Mouse (Mus musculus): ENCODE measurements around the gene A730049H05Rik. TPM values are rescaled to one million over a fixed set of nuclear protein-coding genes. Genes with fewer than 3 reads are reported as not detected.
A peak's percentile ranks its signal among the peaks of the same experiment; 100 is the strongest.

The A730049H05Rik gene
- polyA plus RNA-seq (2016; fragmentation: Nextera tagmentation; extraction: Ambion mirVana), result 1.3 and 1.6 TPM in 2 replicates

- peak; percentile 56; the same call in 1 of the 2 replicates for ATAC-seq (ENCODE audit: insufficient number of reproducible peaks, insufficient read depth, low FRiP score, low TSS enrichment)
- Histone ChIP-seq H3K36me3 (peaks cover 3% of the 10 kb centered on the region; the same call in 1 of the 2 replicates), H3K9ac (no peak within 1 kb of the TSS), H3K4me3 (no peak within 1 kb of the TSS), H3K4me2 (replicated peaks) (peak within 1 kb of the TSS; percentile 28), H3K4me1 (peaks cover 8% of the 10 kb centered on the region), H3K9me3 (no peaks in the 10 kb centered on the region), H3K27ac (no peak within 1 kb of the TSS), H3K27me3 (no peaks in the 10 kb centered on the region)
- WGBS, result 22% methylated on average over 8 of the region's 8 CpGs
Observed at GRCm38 (mm10) chr6:92816311-92816751, at the start of gene A730049H05Rik. A730049H05Rik (plus strand) TSS chr6:92816478.

DNA sequence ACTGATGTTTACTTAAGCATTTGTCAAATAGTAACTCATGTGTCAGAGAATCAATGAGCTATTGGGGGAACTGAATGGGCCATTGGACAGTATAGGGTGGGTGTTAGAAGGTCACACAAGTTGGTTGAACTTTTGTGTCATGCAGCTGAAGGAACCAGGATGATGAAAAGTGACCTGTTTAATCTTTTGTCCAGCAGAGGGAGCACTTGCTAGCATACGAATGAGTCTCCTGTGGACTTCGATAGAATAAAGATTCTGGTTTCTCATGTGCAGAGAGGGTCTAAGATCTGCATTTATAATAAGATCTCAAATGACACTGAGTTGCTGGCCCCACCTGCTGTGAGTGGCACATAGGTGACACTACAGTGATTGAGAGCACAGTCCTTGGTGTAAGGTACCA lies 39.9 kb upstream of the A730049H05Rik start:
- 18% methylated on average over 2 of the region's 2 CpGs for WGBS
- Histone ChIP-seq H3K4me3 (no peak overlapping the region), H3K27ac (no peak overlapping the region), H3K36me3 (peaks cover 5% of the 10 kb centered on the region; the same call in 1 of the 2 replicates), H3K4me1 (0 out of 2 replicates have a peak, but pooled peaks cover 2% of the 10 kb centered on the region), H3K4me2 (replicated peaks) (no peak overlapping the region), H3K9ac (no peak overlapping the region), H3K27me3 (no peaks in the 10 kb centered on the region), H3K9me3 (no peaks in the 10 kb centered on the region)
- ATAC-seq (ENCODE audit: insufficient number of reproducible peaks, insufficient read depth, low FRiP score, low TSS enrichment), result no peak

- WGBS, result 71% methylated on average over 11 of the region's 11 CpGs
- ATAC-seq (ENCODE audit: insufficient number of reproducible peaks, insufficient read depth, low FRiP score, low TSS enrichment), result no peak
- Histone ChIP-seq H3K4me3 (no peak overlapping the region), H3K4me1 (0 out of 2 replicates have a peak, but pooled peaks cover 2% of the 10 kb centered on the region), H3K9ac (no peak overlapping the region), H3K27me3 (no peaks in the 10 kb centered on the region), H3K4me2 (replicated peaks) (no peak overlapping the region), H3K9me3 (no peaks in the 10 kb centered on the region), H3K36me3 (peaks cover 5% of the 10 kb centered on the region; the same call in 1 of the 2 replicates), H3K27ac (no peak overlapping the region)
Observed at GRCm38 (mm10) chr6:92779140-92779934, 36.9 kb upstream of the A730049H05Rik start.

- H3K27ac ChIP-seq, result no peak overlapping the region
- no peaks in the 10 kb centered on the region for H3K27me3 ChIP-seq
- H3K4me2 ChIP-seq (replicated peaks), result no peak overlapping the region
- H3K4me1 ChIP-seq, result peaks cover 2% of the 10 kb centered on the region; the same call in 1 of the 2 replicates
- peaks cover 5% of the 10 kb centered on the region; the same call in 1 of the 2 replicates for H3K36me3 ChIP-seq
- no peaks in the 10 kb centered on the region for H3K9me3 ChIP-seq
- 40% methylated on average over 5 of the region's 5 CpGs for WGBS
- ATAC-seq (ENCODE audit: insufficient number of reproducible peaks, insufficient read depth, low FRiP score, low TSS enrichment), result no peak
- H3K4me3 ChIP-seq, result no peak overlapping the region
- no peak overlapping the region for H3K9ac ChIP-seq
Observed at GRCm38 (mm10) chr6:92779935-92780205, 36.4 kb upstream of the A730049H05Rik start.

DNA sequence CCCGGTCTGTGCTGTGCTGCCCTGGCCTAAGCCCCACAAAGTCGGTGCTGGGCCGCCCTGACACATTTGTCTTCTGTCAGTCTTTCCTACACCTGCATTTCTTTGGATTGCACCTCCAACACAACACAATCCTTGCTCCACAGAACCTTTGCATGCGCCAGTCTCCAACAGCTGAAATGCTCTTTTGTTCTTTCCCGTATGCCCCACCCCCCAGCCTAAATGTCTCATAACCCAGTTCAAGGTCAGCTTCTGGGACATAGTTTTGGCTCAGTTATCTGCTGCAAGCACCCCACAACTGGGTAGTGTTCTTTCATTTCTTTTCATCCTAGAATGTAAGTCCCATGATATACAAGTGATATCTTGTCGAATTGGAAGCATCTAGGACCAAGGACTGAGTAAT lies 34.8 kb upstream of the A730049H05Rik start:
- ATAC-seq (ENCODE audit: insufficient number of reproducible peaks, insufficient read depth, low FRiP score, low TSS enrichment), result no peak
- no peaks in the 10 kb centered on the region for H3K9me3 ChIP-seq
- no peaks in the 10 kb centered on the region for H3K36me3 ChIP-seq
- no peak overlapping the region for H3K9ac ChIP-seq
- peaks cover 11% of the 10 kb centered on the region; the same call in 1 of the 2 replicates for H3K27me3 ChIP-seq
- H3K27ac ChIP-seq, result no peak overlapping the region
- H3K4me2 ChIP-seq (replicated peaks), result no peak overlapping the region
- no peak overlapping the region for H3K4me3 ChIP-seq
- 92% methylated on average over 6 of the region's 6 CpGs for WGBS
- H3K4me1 ChIP-seq, result peaks cover 2% of the 10 kb centered on the region; the same call in 1 of the 2 replicates

- Histone ChIP-seq H3K4me3 (no peak overlapping the region), H3K36me3 (no peaks in the 10 kb centered on the region), H3K4me2 (replicated peaks) (no peak overlapping the region), H3K27ac (no peak overlapping the region), H3K27me3 (peaks cover 15% of the 10 kb centered on the region; the same call in 1 of the 2 replicates), H3K9ac (no peak overlapping the region), H3K9me3 (no peaks in the 10 kb centered on the region), H3K4me1 (no peaks in the 10 kb centered on the region; the same call in 1 of the 2 replicates)
- no peak for ATAC-seq (ENCODE audit: insufficient number of reproducible peaks, insufficient read depth, low FRiP score, low TSS enrichment)
- 13% methylated on average over 7 of the region's 7 CpGs for WGBS
Observed at GRCm38 (mm10) chr6:92784782-92785181, 31.5 kb upstream of the A730049H05Rik start.

GRCm38 (mm10) chr6:92786701-92787375 lies 29.4 kb upstream of the A730049H05Rik start:
- H3K27ac ChIP-seq, result no peak overlapping the region
- H3K4me3 ChIP-seq, result peak overlapping the region; percentile 23
- WGBS, result 5% methylated on average over 20 of the region's 20 CpGs
- no peaks in the 10 kb centered on the region for H3K9me3 ChIP-seq
- H3K4me1 ChIP-seq, result no peaks in the 10 kb centered on the region; the same call in 1 of the 2 replicates
- H3K27me3 ChIP-seq, result peaks cover 15% of the 10 kb centered on the region; the same call in 1 of the 2 replicates
- H3K36me3 ChIP-seq, result no peaks in the 10 kb centered on the region
- peak; percentile 25; the same call in 1 of the 2 replicates for ATAC-seq (ENCODE audit: insufficient number of reproducible peaks, insufficient read depth, low FRiP score, low TSS enrichment)
- H3K9ac ChIP-seq, result no peak overlapping the region
- peak overlapping the region; percentile 48 for H3K4me2 ChIP-seq (replicated peaks)

DNA sequence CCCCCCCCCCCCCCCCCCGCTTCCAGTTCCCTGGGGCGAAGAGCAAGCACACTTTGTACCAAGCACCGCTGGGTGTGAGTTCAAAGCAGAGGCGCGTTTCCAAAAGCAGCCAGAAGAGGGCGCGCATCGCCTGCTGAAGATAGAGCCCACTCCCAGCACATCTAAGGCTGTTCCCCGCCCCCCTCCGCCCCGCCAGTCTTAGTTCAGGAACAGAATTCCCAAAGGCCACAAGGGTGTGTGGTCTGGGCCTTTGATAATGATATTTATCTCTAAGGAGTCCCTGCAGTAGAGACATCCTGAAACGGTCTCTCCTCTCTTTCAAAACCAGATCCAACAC lies 28.9 kb upstream of the A730049H05Rik start:
- peak; percentile 67 for ATAC-seq (ENCODE audit: insufficient number of reproducible peaks, insufficient read depth, low FRiP score, low TSS enrichment)
- no peaks in the 10 kb centered on the region for H3K36me3 ChIP-seq

GRCm38 (mm10) chr6:92793804-92794203 lies 22.5 kb upstream of the A730049H05Rik start:
- no peak overlapping the region for H3K9ac ChIP-seq
- no peak overlapping the region for H3K4me2 ChIP-seq (replicated peaks)
- no peak for ATAC-seq (ENCODE audit: insufficient number of reproducible peaks, insufficient read depth, low FRiP score, low TSS enrichment)
- 35% methylated on average over 6 of the region's 6 CpGs for WGBS
- H3K27me3 ChIP-seq, result no peaks in the 10 kb centered on the region
- H3K4me3 ChIP-seq, result no peak overlapping the region
- H3K9me3 ChIP-seq, result no peaks in the 10 kb centered on the region
- peaks cover 14% of the 10 kb centered on the region for H3K36me3 ChIP-seq
- no peaks in the 10 kb centered on the region for H3K4me1 ChIP-seq
- H3K27ac ChIP-seq, result no peak overlapping the region

More for the DNA sequence above, 28.9 kb upstream of the A730049H05Rik start:
- Histone ChIP-seq H3K4me2 (replicated peaks) (peak overlapping the region; percentile 48), H3K27me3 (peaks cover 15% of the 10 kb centered on the region; the same call in 1 of the 2 replicates), H3K9me3 (no peaks in the 10 kb centered on the region), H3K27ac (no peak overlapping the region), H3K4me1 (no peaks in the 10 kb centered on the region; the same call in 1 of the 2 replicates), H3K9ac (no peak overlapping the region), H3K4me3 (peak overlapping the region; percentile 23)
- WGBS, result 0% methylated on average over 11 of the region's 12 CpGs

GRCm38 (mm10) chr6:92801462-92801861 lies 14.8 kb upstream of the A730049H05Rik start:
- Histone ChIP-seq H3K9ac (no peak overlapping the region), H3K9me3 (no peaks in the 10 kb centered on the region), H3K27ac (no peak overlapping the region), H3K4me1 (no peaks in the 10 kb centered on the region), H3K27me3 (no peaks in the 10 kb centered on the region), H3K36me3 (peaks cover 12% of the 10 kb centered on the region; the same call in 1 of the 2 replicates), H3K4me3 (no peak overlapping the region), H3K4me2 (replicated peaks) (no peak overlapping the region)
- 69% methylated on average over 2 of the region's 2 CpGs for WGBS
- no peak for ATAC-seq (ENCODE audit: insufficient number of reproducible peaks, insufficient read depth, low FRiP score, low TSS enrichment)

DNA sequence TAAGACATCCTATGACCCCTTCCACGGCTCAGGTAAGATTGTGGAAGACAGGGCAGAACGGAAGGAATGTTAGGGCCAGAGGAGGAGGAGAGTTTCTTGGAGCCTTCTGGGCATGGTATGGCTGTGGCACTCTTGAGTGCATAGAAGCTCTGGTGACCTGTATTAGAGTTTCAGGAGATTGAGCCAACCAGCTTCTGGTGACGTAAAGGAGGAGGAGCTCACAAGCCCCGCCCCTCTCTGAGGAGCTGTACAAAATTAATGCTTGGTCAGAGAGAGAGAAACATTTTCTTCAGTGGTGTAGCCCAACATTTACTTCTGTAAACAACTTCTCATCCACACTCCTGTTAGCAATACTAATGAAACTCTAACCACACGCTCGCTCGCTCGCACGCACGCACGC lies 13.9 kb upstream of the A730049H05Rik start:
- no peak for ATAC-seq (ENCODE audit: insufficient number of reproducible peaks, insufficient read depth, low FRiP score, low TSS enrichment)
- WGBS, result 92% methylated on average over 11 of the region's 11 CpGs

More for the DNA sequence above, 13.9 kb upstream of the A730049H05Rik start:
- H3K9ac ChIP-seq, result no peak overlapping the region
- no peaks in the 10 kb centered on the region for H3K9me3 ChIP-seq
- no peak overlapping the region for H3K4me2 ChIP-seq (replicated peaks)
- H3K4me1 ChIP-seq, result no peaks in the 10 kb centered on the region
- H3K36me3 ChIP-seq, result peaks cover 17% of the 10 kb centered on the region
- H3K27ac ChIP-seq, result no peak overlapping the region
- no peak overlapping the region for H3K4me3 ChIP-seq
- H3K27me3 ChIP-seq, result no peaks in the 10 kb centered on the region
